Mouse (Mus musculus) megakaryocyte, embryonic 14.5 days (primary cell): ENCODE results near the gene Cbx5. TPM values are rescaled to one million over a fixed set of nuclear protein-coding genes. Genes with fewer than 3 reads are reported as not detected.

Experiments
- H3K27me3 ChIP-seq: replicated peaks from 2 replicates; pipeline ENCODE3; 2012; ENCODE audit warnings: inconsistent platforms
- H3K36me3 ChIP-seq: replicated peaks from 2 replicates; pipeline ENCODE3; 2012; ENCODE audit warnings: low read length, inconsistent platforms, mixed read lengths
- H3K4me1 ChIP-seq: 2 replicates; pipeline ENCODE4 v1.6.1; 2012; ENCODE audit warnings: inconsistent platforms
- H3K4me3 ChIP-seq: replicated peaks from 2 replicates; pipeline ENCODE3; 2012; ENCODE audit warnings: moderate library complexity, mild to moderate bottlenecking, inconsistent platforms
- H3K9me3 ChIP-seq: 2 replicates; pipeline ENCODE4 v1.6.1; 2012; ENCODE audit warnings: inconsistent platforms
- FLI1 ChIP-seq: IDR thresholded peaks from 2 replicates; pipeline ENCODE4 v1.6.1; 2012; ENCODE audit warnings: low read length, inconsistent platforms, mixed read lengths
- GATA1 ChIP-seq: IDR thresholded peaks from 3 replicates; pipeline ENCODE4 v1.6.1; 2012; ENCODE audit warnings: mixed read lengths, low read length, inconsistent platforms, borderline replicate concordance
- polyA plus RNA-seq: library from polyadenylated mRNA; stranded (reverse); fragments of >175 nt; gene quantifications from 2 replicates; pipeline ENCODE4 v1.2.3, GENCODE M21; 2012; ENCODE audit warnings: low replicate concordance; ENCODE audit not compliant: insufficient read depth

Cbx5 gene
- polyA plus RNA-seq, 1 experiment, result 1.5 TPM

GRCm38 (mm10) chr15:103167042-103167615 lies 72.5 kb downstream of the Cbx5 start, which contains the start of gene Smug1:
Gene Smug1 (minus strand): TSS chr15:103167092.
- H3K27me3 ChIP-seq, result peaks cover 66% of the 10 kb centered on the region
- H3K9me3 ChIP-seq, result peaks cover 5% of the 10 kb centered on the region
- no peaks in the 10 kb centered on the region for H3K36me3 ChIP-seq
- TF ChIP-seq GATA1 (no peak), FLI1 (no peak)
- H3K4me3 ChIP-seq, result peak within 1 kb of the TSS; percentile 12
- peaks cover 80% of the 10 kb centered on the region for H3K4me1 ChIP-seq

- peaks cover 79% of the 10 kb centered on the region for H3K4me1 ChIP-seq
- H3K9me3 ChIP-seq, result peaks cover 5% of the 10 kb centered on the region
- H3K27me3 ChIP-seq, result peaks cover 54% of the 10 kb centered on the region
- no peak overlapping the region for H3K4me3 ChIP-seq
- peaks cover 2% of the 10 kb centered on the region for H3K36me3 ChIP-seq
- no peak for TF ChIP-seq GATA1
- no peak for TF ChIP-seq FLI1
Measured at GRCm38 (mm10) chr15:103165924-103166323, 73.7 kb downstream of the Cbx5 start.

GRCm38 (mm10) chr15:103165379-103165778 lies 74.2 kb downstream of the Cbx5 start:
- Histone ChIP-seq H3K4me3 (peak overlapping the region; percentile 84), H3K9me3 (peaks cover 5% of the 10 kb centered on the region), H3K36me3 (peaks cover 8% of the 10 kb centered on the region), H3K4me1 (peaks cover 79% of the 10 kb centered on the region), H3K27me3 (peaks cover 49% of the 10 kb centered on the region)
- no peak for TF ChIP-seq FLI1
- TF ChIP-seq GATA1, result no peak

GRCm38 (mm10) chr15:103163182-103163919 lies 76.3 kb downstream of the Cbx5 start:
- Histone ChIP-seq H3K9me3 (no peaks in the 10 kb centered on the region), H3K36me3 (peaks cover 23% of the 10 kb centered on the region), H3K4me1 (peaks cover 67% of the 10 kb centered on the region), H3K27me3 (peaks cover 29% of the 10 kb centered on the region), H3K4me3 (peak overlapping the region; percentile 94)
- TF ChIP-seq FLI1 (peak; percentile 70; the same call in 1 of the 2 replicates), GATA1 (no peak)

GRCm38 (mm10) chr15:103157585-103157984 lies 82.0 kb downstream of the Cbx5 start:
- Histone ChIP-seq H3K9me3 (no peaks in the 10 kb centered on the region), H3K4me1 (peaks cover 80% of the 10 kb centered on the region), H3K36me3 (peaks cover 66% of the 10 kb centered on the region), H3K27me3 (no peaks in the 10 kb centered on the region), H3K4me3 (no peak overlapping the region)
- TF ChIP-seq GATA1 (no peak), FLI1 (no peak)

GRCm38 (mm10) chr15:103156890-103157289 lies 82.7 kb downstream of the Cbx5 start:
- Histone ChIP-seq H3K4me3 (no peak overlapping the region), H3K9me3 (no peaks in the 10 kb centered on the region), H3K27me3 (no peaks in the 10 kb centered on the region), H3K36me3 (peaks cover 66% of the 10 kb centered on the region), H3K4me1 (peaks cover 80% of the 10 kb centered on the region)
- TF ChIP-seq GATA1, result no peak
- no peak for TF ChIP-seq FLI1

- H3K9me3 ChIP-seq, result no peaks in the 10 kb centered on the region
- peak overlapping the region; percentile 51 for H3K4me3 ChIP-seq
- H3K4me1 ChIP-seq, result peaks cover 69% of the 10 kb centered on the region
- H3K36me3 ChIP-seq, result peaks cover 61% of the 10 kb centered on the region
- TF ChIP-seq FLI1, result no peak
- no peak for TF ChIP-seq GATA1
- no peaks in the 10 kb centered on the region for H3K27me3 ChIP-seq
Measured at GRCm38 (mm10) chr15:103155366-103156321, 84.0 kb downstream of the Cbx5 start.

GRCm38 (mm10) chr15:103152890-103153610 lies 86.6 kb downstream of the Cbx5 start:
- Histone ChIP-seq H3K4me3 (peak overlapping the region; percentile 76), H3K27me3 (peaks cover 11% of the 10 kb centered on the region), H3K36me3 (peaks cover 41% of the 10 kb centered on the region), H3K9me3 (no peaks in the 10 kb centered on the region), H3K4me1 (peaks cover 67% of the 10 kb centered on the region)
- TF ChIP-seq FLI1 (no peak), GATA1 (no peak)

- Histone ChIP-seq H3K36me3 (peaks cover 34% of the 10 kb centered on the region), H3K4me1 (peaks cover 69% of the 10 kb centered on the region), H3K4me3 (peak overlapping the region; percentile 54), H3K9me3 (no peaks in the 10 kb centered on the region), H3K27me3 (peaks cover 17% of the 10 kb centered on the region)
- TF ChIP-seq FLI1 (no peak), GATA1 (no peak)
Measured at GRCm38 (mm10) chr15:103152371-103152770, 87.2 kb downstream of the Cbx5 start.
